Mouse (Mus musculus) forebrain, embryonic 16.5 days (tissue): ENCODE results near the gene Chd3. TPM values are rescaled to one million over a fixed set of nuclear protein-coding genes. Genes with fewer than 3 reads are reported as not detected.
A peak's percentile ranks its signal among the peaks of the same experiment; 100 is the strongest.

Source experiments
- ATAC-seq: fragments of 200-750 bp; cut with Nextera tagmentation; 2 replicates; pipeline ENCODE4 v1.8.0; 2017; ENCODE audit warnings: mild to moderate bottlenecking, moderate library complexity
- H3K27ac ChIP-seq: fragments of 300-500 bp; sonication (generic); 2 replicates; pipeline ENCODE4 v1.5.1; 2014; ENCODE audit warnings: low read length, control low read depth
- H3K27me3 ChIP-seq: fragments of 300-500 bp; sonication (generic); replicated peaks from 2 replicates; pipeline ENCODE4 v1.6.1; 2014; ENCODE audit warnings: low read length; ENCODE audit not compliant: control insufficient read depth, insufficient read depth
- H3K36me3 ChIP-seq: fragments of 300-500 bp; sonication (generic); 2 replicates; pipeline ENCODE4 v1.6.1; 2014; ENCODE audit not compliant: control insufficient read depth, insufficient read depth
- H3K4me1 ChIP-seq: fragments of 300-500 bp; sonication (generic); replicated peaks from 2 replicates; pipeline ENCODE4 v1.6.1; 2014; ENCODE audit warnings: low read length; ENCODE audit not compliant: control insufficient read depth, insufficient read depth
- H3K4me2 ChIP-seq: fragments of 300-500 bp; sonication (generic); 2 replicates; pipeline ENCODE4 v1.6.1; 2014; ENCODE audit warnings: mild to moderate bottlenecking, low read length, control low read depth
- H3K4me3 ChIP-seq: fragments of 300-500 bp; sonication (generic); replicated peaks from 2 replicates; pipeline ENCODE4 v1.5.1; 2014; ENCODE audit warnings: mild to moderate bottlenecking, low read length, control low read depth
- H3K9ac ChIP-seq: fragments of 300-500 bp; sonication (generic); replicated peaks from 2 replicates; pipeline ENCODE4 v1.6.1; 2014; ENCODE audit warnings: low read depth, low read length, control low read depth
- H3K9me3 ChIP-seq: fragments of 300-500 bp; sonication (generic); 2 replicates; pipeline ENCODE4 v1.6.1; 2016; ENCODE audit warnings: low read length; ENCODE audit not compliant: control insufficient read depth
- WGBS: fragments of 180-500 bp; shearing (Covaris S2); extraction: QIAGEN DNeasy Blood & Tissue Kit; methylation state at CpG from one replicate; pipeline ENCODE4 v1.1.7; 2014; 5-methylcytosine and 5-hydroxymethylcytosine counted together
- polyA plus RNA-seq: library from polyadenylated mRNA; unstranded; fragments of >200 nt; fragmentation: Nextera tagmentation; extraction: Ambion mirVana; gene quantifications from 2 replicates; pipeline ENCODE4 v1.2.1, GENCODE M21; 2015

Gene Chd3
- polyA plus RNA-seq, 1 experiment from 2014 or later = 146 TPM

DNA sequence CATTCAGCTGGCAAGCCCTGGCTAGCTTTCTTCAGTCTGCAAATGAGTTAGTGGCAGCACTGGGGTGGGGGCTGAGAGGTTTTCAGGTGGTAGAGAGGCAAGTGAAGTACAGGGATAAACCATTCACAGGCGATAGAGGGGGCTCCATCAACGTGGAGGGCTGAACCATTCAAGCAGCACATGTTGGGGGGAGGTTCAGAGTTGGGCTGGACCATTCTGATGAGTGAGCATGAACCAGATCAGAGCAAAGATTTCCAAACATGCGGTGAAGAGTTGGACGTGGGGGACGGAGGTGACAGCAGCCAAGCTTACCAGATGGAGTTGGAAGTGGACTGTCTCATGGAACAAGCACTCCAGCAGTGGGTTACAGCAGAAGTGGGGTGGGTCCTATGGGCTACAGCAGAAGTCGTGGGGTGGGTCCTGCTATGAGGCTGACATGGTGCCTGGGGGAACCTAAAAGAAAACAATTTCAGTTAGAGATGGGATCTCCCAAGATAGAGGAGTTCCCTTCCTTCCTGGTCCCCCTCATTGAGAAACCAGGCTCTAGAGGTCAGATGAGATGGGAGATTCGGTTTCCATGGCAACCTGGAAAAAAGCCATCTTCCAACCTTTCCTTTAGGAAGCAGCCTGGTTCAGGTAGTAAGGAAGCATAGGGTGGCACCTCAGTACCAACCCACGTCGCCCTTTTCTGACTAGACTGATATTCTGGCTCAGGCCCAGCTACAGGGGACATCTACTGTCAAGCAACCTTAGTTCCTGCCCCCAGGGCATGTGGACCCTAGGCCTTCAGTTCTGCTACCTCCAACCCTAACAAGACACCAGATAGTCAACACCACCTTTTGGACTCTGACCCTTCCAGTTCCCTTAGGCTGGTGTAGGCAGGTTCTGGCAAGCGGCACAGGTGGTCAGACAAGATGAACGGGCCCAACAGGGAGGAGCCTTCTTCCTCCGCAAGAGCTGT, 44.3 kb upstream of the Chd3 start, which contains the start of gene Kdm6b:
Kdm6b (minus strand) TSS at position 455 of the 961 bp plus-strand sequence.
- no peaks in the 10 kb centered on the region for H3K36me3 ChIP-seq
- H3K9me3 ChIP-seq = no peaks in the 10 kb centered on the region
- peak within 1 kb of the TSS; percentile 75 for H3K4me3 ChIP-seq
- no peaks in the 10 kb centered on the region for H3K27me3 ChIP-seq
- WGBS = 26% methylated on average over 12 of the region's 12 CpGs
- H3K27ac ChIP-seq = peak within 1 kb of the TSS; percentile 99
- H3K4me2 ChIP-seq = peak within 1 kb of the TSS; percentile 96
- peaks cover 61% of the 10 kb centered on the region for H3K4me1 ChIP-seq
- no peak for ATAC-seq
- peak within 1 kb of the TSS; percentile 97 for H3K9ac ChIP-seq

DNA sequence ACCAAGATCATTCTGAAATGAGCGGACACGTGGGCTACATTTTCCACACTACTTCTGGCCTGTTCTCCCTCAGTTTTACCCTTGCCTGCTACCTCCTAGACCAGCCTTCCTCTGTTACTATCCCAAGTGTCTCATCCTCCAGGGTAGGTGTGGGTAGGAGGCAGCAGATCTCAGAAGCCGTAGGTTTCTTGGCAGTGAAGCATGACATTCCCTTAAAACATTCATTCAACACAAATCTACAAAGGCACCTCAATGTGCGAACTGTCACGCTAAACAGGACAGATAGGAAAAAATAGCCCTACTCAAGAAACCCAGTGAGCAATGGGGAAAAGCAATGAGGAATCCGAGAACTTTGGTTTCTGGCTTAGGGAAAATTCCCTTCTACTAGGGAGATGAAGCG, 43.3 kb upstream of the Chd3 start:
- Histone ChIP-seq H3K4me3 (peak overlapping the region; percentile 86), H3K27me3 (no peaks in the 10 kb centered on the region), H3K4me2 (peak overlapping the region; percentile 96), H3K9me3 (no peaks in the 10 kb centered on the region), H3K27ac (peak overlapping the region; percentile 99), H3K9ac (peak overlapping the region; percentile 89; the same call in 1 of the 2 replicates), H3K4me1 (peaks cover 67% of the 10 kb centered on the region), H3K36me3 (peaks cover 3% of the 10 kb centered on the region; the same call in 1 of the 2 replicates)
- ATAC-seq = no peak
- WGBS = 61% methylated on average over 7 of the region's 7 CpGs

GRCm38 (mm10) chr11:69411538-69412203, 42.5 kb upstream of the Chd3 start:
- peak overlapping the region; percentile 96 for H3K4me2 ChIP-seq
- peak overlapping the region; percentile 91 for H3K27ac ChIP-seq
- no peaks in the 10 kb centered on the region for H3K27me3 ChIP-seq
- under 1% methylated on average over 38 of the region's 39 CpGs for WGBS
- no peak for ATAC-seq
- H3K4me1 ChIP-seq = peaks cover 58% of the 10 kb centered on the region
- no peaks in the 10 kb centered on the region for H3K9me3 ChIP-seq
- H3K9ac ChIP-seq = peak overlapping the region; percentile 89
- H3K36me3 ChIP-seq = peaks cover 11% of the 10 kb centered on the region
- peak overlapping the region; percentile 86 for H3K4me3 ChIP-seq

- H3K9ac ChIP-seq = peak overlapping the region; percentile 89
- ATAC-seq = peak; percentile 18
- WGBS = 0% methylated on average over 26 of the region's 26 CpGs
- peaks cover 56% of the 10 kb centered on the region for H3K4me1 ChIP-seq
- H3K27me3 ChIP-seq = no peaks in the 10 kb centered on the region
- H3K36me3 ChIP-seq = peaks cover 17% of the 10 kb centered on the region
- H3K9me3 ChIP-seq = no peaks in the 10 kb centered on the region
- H3K27ac ChIP-seq = peak overlapping the region; percentile 91
- H3K4me3 ChIP-seq = peak overlapping the region; percentile 86
- H3K4me2 ChIP-seq = peak overlapping the region; percentile 96
Observed at GRCm38 (mm10) chr11:69411073-69411535, 41.9 kb upstream of the Chd3 start.

DNA sequence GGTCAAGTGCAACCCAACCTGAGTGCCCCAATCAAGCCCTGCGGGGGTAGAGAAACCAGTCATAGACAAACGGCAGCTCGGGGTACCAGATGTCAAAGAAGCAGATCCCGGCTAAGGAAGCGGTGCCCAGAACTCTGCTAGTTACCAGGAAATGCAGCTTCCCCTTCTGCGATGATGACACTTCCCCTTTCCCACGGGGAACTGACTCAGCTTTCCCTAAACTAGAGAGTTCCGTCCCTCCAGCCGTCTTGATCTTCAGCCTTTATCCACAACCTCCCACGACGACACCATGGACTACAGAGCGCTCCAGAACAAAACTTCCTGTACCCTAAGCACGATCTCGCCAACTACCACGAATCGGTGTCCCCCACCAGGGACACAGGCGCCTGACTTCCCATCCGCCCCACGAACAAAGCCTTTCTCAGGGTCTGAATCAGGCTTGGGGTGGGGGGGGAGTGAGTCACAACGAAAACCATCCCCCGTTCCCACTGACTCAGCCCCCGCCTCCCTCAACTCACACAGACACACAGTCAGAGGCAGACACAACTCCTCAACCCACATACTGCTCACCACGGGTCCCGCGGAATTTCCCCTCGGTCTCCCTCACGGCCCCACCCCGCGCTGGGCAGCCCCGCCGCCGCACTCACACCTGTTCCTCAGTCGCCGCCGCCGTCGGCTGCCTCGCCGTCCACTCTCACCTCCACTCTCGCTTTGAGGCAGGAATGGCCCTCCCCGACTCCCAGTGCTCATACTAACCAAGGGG, 41.3 kb upstream of the Chd3 start:
- H3K27me3 ChIP-seq = no peaks in the 10 kb centered on the region
- H3K9ac ChIP-seq = peak overlapping the region; percentile 89
- under 1% methylated on average over 41 of the region's 41 CpGs for WGBS
- H3K4me3 ChIP-seq = peak overlapping the region; percentile 86
- peak overlapping the region; percentile 96 for H3K4me2 ChIP-seq
- ATAC-seq = peak; percentile 4; the same call in 1 of the 2 replicates
- H3K4me1 ChIP-seq = peaks cover 56% of the 10 kb centered on the region
- no peaks in the 10 kb centered on the region for H3K9me3 ChIP-seq
- H3K36me3 ChIP-seq = peaks cover 21% of the 10 kb centered on the region
- H3K27ac ChIP-seq = peak overlapping the region; percentile 91

GRCm38 (mm10) chr11:69410045-69410309, 40.8 kb upstream of the Chd3 start:
- ATAC-seq = no peak
- H3K27ac ChIP-seq = peak overlapping the region; percentile 91
- peaks cover 53% of the 10 kb centered on the region for H3K4me1 ChIP-seq
- peak overlapping the region; percentile 86 for H3K4me3 ChIP-seq
- H3K9ac ChIP-seq = peak overlapping the region; percentile 89
- H3K4me2 ChIP-seq = peak overlapping the region; percentile 96
- no peaks in the 10 kb centered on the region for H3K27me3 ChIP-seq
- WGBS = under 1% methylated on average over 18 of the region's 18 CpGs
- peaks cover 26% of the 10 kb centered on the region for H3K36me3 ChIP-seq
- H3K9me3 ChIP-seq = no peaks in the 10 kb centered on the region

DNA sequence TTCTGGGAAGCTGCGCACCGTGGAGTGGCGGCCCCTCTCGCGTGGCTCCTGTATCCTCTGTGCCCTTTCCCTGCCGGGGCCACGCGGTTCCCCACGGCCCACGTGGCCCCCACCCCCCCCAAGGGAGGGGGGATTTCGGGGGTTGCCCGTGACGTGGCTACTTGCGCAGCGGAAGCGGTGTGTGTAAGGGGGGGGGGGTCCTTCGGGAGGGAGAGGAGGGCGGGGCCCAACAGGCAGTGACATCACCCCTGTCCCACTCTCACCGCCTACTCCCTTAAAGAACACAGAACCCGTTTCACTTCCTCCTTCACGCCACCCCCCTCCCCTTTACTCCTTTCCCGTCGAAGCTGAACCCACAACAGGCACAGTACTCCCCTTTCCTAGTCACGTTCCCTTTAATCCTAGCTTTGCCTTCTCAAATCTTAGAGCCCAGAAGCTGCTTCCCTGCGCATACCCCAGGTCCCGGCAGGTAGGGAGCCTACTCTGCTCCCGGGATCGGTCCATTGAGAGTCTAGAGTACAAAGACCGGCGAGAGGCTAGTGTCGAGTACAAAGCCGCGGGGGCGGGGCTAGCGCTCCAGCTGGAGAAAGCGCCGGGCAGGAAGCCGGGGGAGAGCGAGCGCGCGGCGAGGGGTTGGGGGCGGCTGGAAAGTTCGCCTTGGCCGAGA, 40.3 kb upstream of the Chd3 start:
- Histone ChIP-seq H3K9ac (peak overlapping the region; percentile 89), H3K4me1 (peaks cover 48% of the 10 kb centered on the region), H3K9me3 (no peaks in the 10 kb centered on the region), H3K4me2 (peak overlapping the region; percentile 96), H3K4me3 (peak overlapping the region; percentile 86), H3K36me3 (peaks cover 30% of the 10 kb centered on the region), H3K27ac (peak overlapping the region; percentile 91), H3K27me3 (no peaks in the 10 kb centered on the region)
- ATAC-seq = peak; percentile 57
- whole genome bisulfite sequencing = 0% methylated on average over 38 of the region's 46 CpGs

DNA sequence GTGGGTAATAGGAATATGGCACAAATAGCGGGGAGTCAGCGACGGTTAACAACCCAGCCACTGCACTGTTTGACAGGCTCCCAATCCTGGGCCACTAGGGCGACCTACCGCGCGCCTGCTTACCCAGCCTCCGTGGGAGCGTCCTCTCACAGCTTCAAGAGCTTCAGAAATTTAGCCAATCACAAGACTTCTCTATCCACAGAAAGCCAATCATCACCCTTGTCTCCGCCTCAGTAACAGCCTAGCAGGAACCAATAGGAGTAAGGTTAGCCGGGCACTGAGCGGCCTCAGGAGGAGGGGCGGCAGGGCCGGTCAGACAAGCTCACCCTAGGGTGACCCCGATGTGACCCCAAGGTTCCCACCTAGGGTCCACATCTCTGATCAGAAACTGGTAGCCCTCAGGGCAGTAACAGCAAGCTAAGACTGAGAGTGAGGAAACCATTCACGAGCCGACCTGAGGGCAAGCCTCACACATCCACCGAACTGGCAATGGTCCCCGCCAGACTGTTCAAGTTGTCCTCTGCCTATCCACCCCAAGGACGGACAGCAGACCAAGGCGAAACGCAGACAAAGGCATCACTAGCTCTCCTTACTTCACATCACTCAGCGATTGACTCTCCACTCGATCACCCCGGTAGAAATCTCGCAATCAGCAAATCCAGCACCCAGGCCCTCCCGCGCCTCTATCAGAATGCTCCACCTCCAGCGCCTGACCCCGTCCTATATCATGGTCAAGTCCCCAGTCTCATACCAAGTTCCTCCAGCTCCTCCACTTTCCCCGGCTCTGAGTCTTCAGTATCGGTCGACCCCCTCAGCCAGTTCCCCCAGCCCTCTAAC, 39.6 kb upstream of the Chd3 start:
- no peaks in the 10 kb centered on the region for H3K27me3 ChIP-seq
- H3K4me2 ChIP-seq = peak overlapping the region; percentile 96

More for the DNA sequence above, 39.6 kb upstream of the Chd3 start:
- peak; percentile 77 for ATAC-seq
- H3K27ac ChIP-seq = peak overlapping the region; percentile 91
- peaks cover 36% of the 10 kb centered on the region for H3K36me3 ChIP-seq
- 0% methylated on average over 33 of the region's 33 CpGs for WGBS
- H3K4me3 ChIP-seq = peak overlapping the region; percentile 86
- H3K4me1 ChIP-seq = peaks cover 41% of the 10 kb centered on the region
- no peaks in the 10 kb centered on the region for H3K9me3 ChIP-seq
- H3K9ac ChIP-seq = peak overlapping the region; percentile 89
